Mouse (Mus musculus) lung, embryonic 14.5 days (tissue): ENCODE measurements at regions not wholly inside any gene's neighbourhood (a gene's known extent, or its start where the extent isn't known, plus 50 kb on each side); places are given as distances from the start of the nearest gene placed in this dataset.

Experiments used
- ATAC-seq: fragments of 200-750 bp; cut with Nextera tagmentation; 2 replicates; pipeline ENCODE4 v1.8.0; 2017; ENCODE audit warnings: mild to moderate bottlenecking, moderate TSS enrichment, moderate library complexity; ENCODE audit not compliant: insufficient read depth
- DNase-seq: peaks from one replicate; pipeline ENCODE4 v3.0.0-alpha.2; 2015
- H3K27ac ChIP-seq: fragments of 300-500 bp; sonication (generic); 2 replicates; pipeline ENCODE4 v1.5.1; 2014; ENCODE audit warnings: low read depth, mild to moderate bottlenecking, moderate library complexity
- H3K27me3 ChIP-seq: fragments of 300-500 bp; sonication (generic); 2 replicates; pipeline ENCODE4 v1.6.1; 2014; ENCODE audit warnings: low read length, control low read depth; ENCODE audit not compliant: insufficient read depth
- H3K36me3 ChIP-seq: fragments of 300-500 bp; sonication (generic); 2 replicates; pipeline ENCODE4 v1.6.1; 2014; ENCODE audit warnings: control low read depth; ENCODE audit not compliant: insufficient read depth
- H3K4me1 ChIP-seq: fragments of 300-500 bp; sonication (generic); 2 replicates; pipeline ENCODE4 v1.6.1; 2014; ENCODE audit warnings: antibody characterized with exemption, control low read depth; ENCODE audit not compliant: insufficient read depth
- H3K4me2 ChIP-seq: fragments of 300-500 bp; sonication (generic); 2 replicates; pipeline ENCODE4 v1.6.1; 2014; ENCODE audit warnings: mild to moderate bottlenecking
- H3K4me3 ChIP-seq: fragments of 300-500 bp; sonication (generic); 2 replicates; pipeline ENCODE4 v1.5.1; 2014; ENCODE audit warnings: low read depth, low read length
- H3K9ac ChIP-seq: fragments of 300-500 bp; sonication (generic); 2 replicates; pipeline ENCODE4 v1.6.1; 2014
- H3K9me3 ChIP-seq: fragments of 300-500 bp; sonication (generic); 2 replicates; pipeline ENCODE4 v1.6.1; 2016; ENCODE audit warnings: low read depth, low read length, control low read depth
- CTCF ChIP-seq: IDR thresholded peaks from 2 replicates; pipeline ENCODE4 v1.5.1; 2016; ENCODE audit warnings: antibody characterized with exemption, low read depth
- WGBS: fragments of 180-500 bp; shearing (Covaris S2); extraction: QIAGEN DNeasy Blood & Tissue Kit; methylation state at CpG from one replicate; pipeline ENCODE4 v1.1.7; 2014; 5-methylcytosine and 5-hydroxymethylcytosine counted together

GRCm38 (mm10) chr7:119089931-119090330 lies 94.5 kb downstream of the Gpr139 start:
- no peak overlapping the region for H3K27ac ChIP-seq
- TF ChIP-seq CTCF: no peak
- ATAC-seq (no peak), DNase-seq (peak; percentile 7)
- WGBS: 34% methylated on average over 2 of the region's 2 CpGs
- H3K36me3 ChIP-seq: no peaks in the 10 kb centered on the region
- no peak overlapping the region for H3K4me2 ChIP-seq
- no peaks in the 10 kb centered on the region for H3K27me3 ChIP-seq
- H3K9me3 ChIP-seq: no peaks in the 10 kb centered on the region
- no peak overlapping the region for H3K4me3 ChIP-seq
- H3K4me1 ChIP-seq: no peaks in the 10 kb centered on the region
- H3K9ac ChIP-seq: no peak overlapping the region

- no peaks in the 10 kb centered on the region for H3K9me3 ChIP-seq
- H3K27ac ChIP-seq: no peak overlapping the region
- no peak for TF ChIP-seq CTCF
- WGBS: 66% methylated on average over 2 of the region's 2 CpGs
- no peak for ATAC-seq
- DNase-seq: no peak
- H3K9ac ChIP-seq: no peak overlapping the region
- no peak overlapping the region for H3K4me2 ChIP-seq
- H3K36me3 ChIP-seq: no peaks in the 10 kb centered on the region
- H3K27me3 ChIP-seq: no peaks in the 10 kb centered on the region
- no peak overlapping the region for H3K4me3 ChIP-seq
- H3K4me1 ChIP-seq: no peaks in the 10 kb centered on the region
Measured at GRCm38 (mm10) chr7:119088537-119088936, 93.5 kb upstream of the Gprc5b start.

DNA sequence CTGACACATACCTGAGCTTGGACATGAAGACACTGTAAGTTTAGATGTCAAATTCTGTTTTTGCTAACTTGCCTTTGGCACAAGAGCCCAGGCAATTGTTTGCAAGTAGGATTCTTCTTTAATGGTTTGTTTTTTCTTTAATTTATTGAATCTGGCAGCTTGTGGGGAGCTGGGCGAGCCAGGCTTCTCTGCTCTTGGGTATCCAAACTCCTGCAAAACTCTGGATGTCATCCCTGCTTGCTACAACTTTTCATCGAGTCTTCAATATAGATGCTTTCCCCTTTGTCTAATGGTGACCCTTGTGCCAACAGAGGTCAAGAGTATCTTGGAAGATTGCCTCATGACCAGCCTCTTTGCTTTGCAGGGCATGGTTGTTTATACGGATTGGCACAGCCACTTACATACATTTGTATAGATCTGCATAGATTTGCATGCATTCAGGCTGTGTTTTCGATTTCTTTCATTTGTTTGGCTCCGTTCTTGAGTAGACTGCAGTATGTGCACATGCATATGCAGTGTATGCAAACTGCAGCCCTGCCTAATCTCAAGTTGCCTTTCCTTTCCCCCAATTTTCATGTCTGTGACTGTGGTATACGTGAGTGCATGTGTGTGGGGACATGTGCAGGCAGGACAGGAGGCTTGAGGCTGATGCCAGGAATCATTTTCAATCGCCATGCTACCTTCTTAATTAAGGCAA lies 92.9 kb upstream of the Gprc5b start:
- WGBS: 72% methylated on average over 7 of the region's 7 CpGs
- no peak overlapping the region for H3K4me3 ChIP-seq
- TF ChIP-seq CTCF: no peak
- no peaks in the 10 kb centered on the region for H3K4me1 ChIP-seq
- no peak overlapping the region for H3K27ac ChIP-seq
- ATAC-seq: no peak
- H3K9me3 ChIP-seq: no peaks in the 10 kb centered on the region
- H3K27me3 ChIP-seq: no peaks in the 10 kb centered on the region
- no peaks in the 10 kb centered on the region for H3K36me3 ChIP-seq
- no peak overlapping the region for H3K9ac ChIP-seq
- no peak for DNase-seq
- H3K4me2 ChIP-seq: no peak overlapping the region

DNA sequence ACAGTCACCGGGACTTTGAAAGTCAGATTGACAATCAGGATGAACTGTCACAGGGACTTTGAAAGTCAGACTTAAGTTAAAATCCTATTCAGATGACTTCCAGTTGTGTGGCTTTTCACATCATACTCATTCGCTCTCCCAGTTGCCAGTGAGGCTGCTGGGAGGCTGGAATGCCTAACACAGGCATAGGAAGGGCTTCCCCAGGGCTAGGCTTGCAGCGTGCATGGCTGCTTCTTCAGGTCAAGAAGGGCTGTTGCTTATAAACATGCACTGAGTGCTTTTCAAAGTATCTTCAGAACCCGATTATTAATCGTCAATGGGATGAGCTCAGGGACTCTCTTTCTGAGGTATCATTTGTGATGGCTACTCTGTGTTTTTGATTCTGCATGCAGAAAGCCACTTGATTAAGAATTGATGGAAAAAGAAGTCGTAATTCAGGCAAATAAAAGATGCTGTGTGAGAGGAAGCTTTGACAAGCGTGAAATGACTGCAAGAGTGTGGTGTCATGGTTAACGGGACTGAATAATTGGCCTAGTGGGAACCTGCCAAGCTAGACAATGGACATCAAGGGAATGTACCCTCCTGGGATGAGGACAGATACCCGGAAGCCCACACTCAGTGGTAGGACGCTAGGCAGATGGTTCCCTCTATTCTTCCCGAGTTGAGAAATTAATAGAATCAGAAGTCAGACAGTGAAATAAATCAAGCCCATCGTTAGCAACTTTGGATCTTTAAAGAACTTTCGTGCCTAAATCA lies 90.9 kb upstream of the Gprc5b start:
- Histone ChIP-seq H3K4me1 (no peaks in the 10 kb centered on the region), H3K9me3 (no peaks in the 10 kb centered on the region), H3K36me3 (no peaks in the 10 kb centered on the region), H3K27me3 (no peaks in the 10 kb centered on the region), H3K4me2 (no peak overlapping the region), H3K4me3 (no peak overlapping the region), H3K9ac (no peak overlapping the region), H3K27ac (no peak overlapping the region)
- ATAC-seq (no peak), DNase-seq (no peak)
- WGBS: 76% methylated on average over 13 of the region's 13 CpGs
- no peak for TF ChIP-seq CTCF

- Histone ChIP-seq H3K4me2 (no peak overlapping the region), H3K36me3 (no peaks in the 10 kb centered on the region), H3K4me3 (no peak overlapping the region), H3K9me3 (no peaks in the 10 kb centered on the region), H3K4me1 (no peaks in the 10 kb centered on the region), H3K9ac (no peak overlapping the region), H3K27me3 (no peaks in the 10 kb centered on the region), H3K27ac (no peak overlapping the region)
- DNase-seq (peak; percentile 70), ATAC-seq (peak; percentile 91)
- no peak for TF ChIP-seq CTCF
- WGBS: 41% methylated on average over 12 of the region's 12 CpGs
Measured at GRCm38 (mm10) chr7:119076712-119077619, 82.0 kb upstream of the Gprc5b start.

DNA sequence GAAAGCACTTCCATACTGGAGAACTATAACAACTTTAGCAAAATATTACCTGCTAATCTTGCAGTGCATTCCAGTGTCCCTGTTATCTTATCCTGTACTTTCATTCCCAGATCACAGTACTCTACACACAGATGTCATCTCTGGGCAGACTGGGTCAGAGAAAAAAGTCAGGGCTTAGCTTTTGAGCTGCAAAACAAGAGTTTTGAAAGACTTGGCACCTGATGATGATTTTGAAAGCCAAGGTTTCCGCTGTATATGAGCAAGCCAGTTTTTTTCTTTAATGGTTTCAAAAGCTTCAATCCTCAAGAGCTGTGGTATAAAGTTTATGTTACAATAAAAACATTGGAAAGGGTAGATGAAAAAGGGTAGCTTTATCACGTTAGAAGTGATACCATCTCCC lies 71.0 kb upstream of the Gprc5b start:
- WGBS: 49% methylated on average over 2 of the region's 2 CpGs
- Histone ChIP-seq H3K9me3 (no peaks in the 10 kb centered on the region), H3K4me1 (no peaks in the 10 kb centered on the region), H3K9ac (no peak overlapping the region), H3K27me3 (no peaks in the 10 kb centered on the region), H3K27ac (no peak overlapping the region), H3K4me3 (no peak overlapping the region), H3K36me3 (no peaks in the 10 kb centered on the region), H3K4me2 (no peak overlapping the region)
- no peak for TF ChIP-seq CTCF
- ATAC-seq (no peak), DNase-seq (peak; percentile 3)
